Mouse (Mus musculus): ENCODE measurements at regions not wholly inside any gene's neighbourhood (a gene's known extent, or its start where the extent isn't known, plus 50 kb on each side); places are given as distances from the start of the nearest gene placed in this dataset.

DNA sequence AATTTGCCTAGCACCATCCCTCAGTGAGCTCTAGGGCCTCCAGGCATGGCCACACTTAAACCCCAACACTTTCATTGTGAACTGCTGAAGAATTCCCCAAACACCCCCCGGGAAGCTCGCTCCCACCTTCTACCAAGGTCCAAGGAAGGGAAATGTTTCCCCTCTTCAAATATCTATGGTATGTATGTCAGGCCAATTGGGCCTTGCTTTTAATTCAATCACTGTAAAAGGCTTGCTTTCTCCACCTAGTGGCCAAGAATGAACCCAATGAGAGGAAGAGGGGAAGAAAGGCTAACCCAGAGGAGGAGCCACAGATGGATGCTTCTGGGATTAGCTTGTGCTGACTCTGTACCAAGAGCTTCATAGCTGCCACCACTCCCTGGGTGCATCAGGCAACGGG, 336.3 kb upstream of the Tgfbr2 start:
- H3K27ac ChIP-seq (ENCODE audit: insufficient read depth, low read depth, low read length) = no peak overlapping the region
- no peak overlapping the region for H3K4me3 ChIP-seq (ENCODE audit: insufficient read depth, low read length)
- no peaks in the 10 kb centered on the region for H3K4me1 ChIP-seq (ENCODE audit: control insufficient read depth, insufficient read depth, low read length)
- TF ChIP-seq CTCF (IDR thresholded peaks at IDR 0.05; ENCODE audit: low read depth, low read length) (no peak), POLR2A (IDR thresholded peaks at IDR 0.05; ENCODE audit: borderline replicate concordance, low read depth, low read length) (no peak)

- no peaks in the 10 kb centered on the region for H3K4me1 ChIP-seq (ENCODE audit: control insufficient read depth, insufficient read depth, low read length)
- no peak for TF ChIP-seq CTCF (IDR thresholded peaks at IDR 0.05; ENCODE audit: low read depth, low read length)
- TF ChIP-seq POLR2A (IDR thresholded peaks at IDR 0.05; ENCODE audit: borderline replicate concordance, low read depth, low read length) = no peak
- no peak overlapping the region for H3K27ac ChIP-seq (ENCODE audit: insufficient read depth, low read depth, low read length)
- H3K4me3 ChIP-seq (ENCODE audit: insufficient read depth, low read length) = no peak overlapping the region
Measured at GRCm38 (mm10) chr9:116507756-116508155, 332.6 kb upstream of the Tgfbr2 start.

- Histone ChIP-seq H3K4me3 (ENCODE audit: insufficient read depth, low read length) (no peak overlapping the region), H3K4me1 (ENCODE audit: control insufficient read depth, insufficient read depth, low read length) (no peaks in the 10 kb centered on the region), H3K27ac (ENCODE audit: insufficient read depth, low read depth, low read length) (no peak overlapping the region)
- TF ChIP-seq POLR2A (IDR thresholded peaks at IDR 0.05; ENCODE audit: borderline replicate concordance, low read depth, low read length) (no peak), CTCF (IDR thresholded peaks at IDR 0.05; ENCODE audit: low read depth, low read length) (no peak)
Measured at GRCm38 (mm10) chr9:116502831-116503230, 327.7 kb upstream of the Tgfbr2 start.

- Histone ChIP-seq H3K4me1 (ENCODE audit: control insufficient read depth, insufficient read depth, low read length) (no peaks in the 10 kb centered on the region), H3K27ac (ENCODE audit: insufficient read depth, low read depth, low read length) (no peak overlapping the region), H3K4me3 (ENCODE audit: insufficient read depth, low read length) (no peak overlapping the region)
- TF ChIP-seq CTCF (IDR thresholded peaks at IDR 0.05; ENCODE audit: low read depth, low read length) (no peak), POLR2A (IDR thresholded peaks at IDR 0.05; ENCODE audit: borderline replicate concordance, low read depth, low read length) (no peak)
Measured at GRCm38 (mm10) chr9:116500951-116501350, 325.8 kb upstream of the Tgfbr2 start.

GRCm38 (mm10) chr9:116491227-116491626, 316.1 kb upstream of the Tgfbr2 start:
- H3K4me1 ChIP-seq (ENCODE audit: control insufficient read depth, insufficient read depth, low read length) = no peaks in the 10 kb centered on the region
- H3K27ac ChIP-seq (ENCODE audit: insufficient read depth, low read depth, low read length) = no peak overlapping the region
- no peak for TF ChIP-seq CTCF (IDR thresholded peaks at IDR 0.05; ENCODE audit: low read depth, low read length)
- TF ChIP-seq POLR2A (IDR thresholded peaks at IDR 0.05; ENCODE audit: borderline replicate concordance, low read depth, low read length) = no peak
- H3K4me3 ChIP-seq (ENCODE audit: insufficient read depth, low read length) = no peak overlapping the region

DNA sequence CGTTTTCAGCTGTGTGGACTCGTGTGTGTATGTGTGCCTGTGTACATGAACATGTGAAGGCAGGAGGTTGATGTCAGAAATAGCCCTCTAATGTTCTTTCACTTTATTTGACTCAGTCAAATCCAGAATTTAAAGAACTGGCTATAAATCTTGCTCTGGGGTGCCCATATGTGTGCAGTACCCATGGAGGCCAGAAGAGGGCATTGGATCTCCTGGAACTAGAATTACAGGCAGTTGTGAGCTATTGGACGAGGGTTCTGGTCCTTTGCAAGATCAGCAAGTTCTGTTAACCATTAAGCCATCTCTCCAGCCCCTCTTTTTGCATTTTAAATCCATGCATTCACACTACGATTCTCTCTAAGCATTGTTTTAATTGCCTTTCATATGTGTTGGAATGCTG, 314.6 kb upstream of the Tgfbr2 start:
- no peak for TF ChIP-seq CTCF (IDR thresholded peaks at IDR 0.05; ENCODE audit: low read depth, low read length)
- no peak for TF ChIP-seq POLR2A (IDR thresholded peaks at IDR 0.05; ENCODE audit: borderline replicate concordance, low read depth, low read length)
- H3K27ac ChIP-seq (ENCODE audit: insufficient read depth, low read depth, low read length) = no peak overlapping the region
- no peak overlapping the region for H3K4me3 ChIP-seq (ENCODE audit: insufficient read depth, low read length)
- no peaks in the 10 kb centered on the region for H3K4me1 ChIP-seq (ENCODE audit: control insufficient read depth, insufficient read depth, low read length)

DNA sequence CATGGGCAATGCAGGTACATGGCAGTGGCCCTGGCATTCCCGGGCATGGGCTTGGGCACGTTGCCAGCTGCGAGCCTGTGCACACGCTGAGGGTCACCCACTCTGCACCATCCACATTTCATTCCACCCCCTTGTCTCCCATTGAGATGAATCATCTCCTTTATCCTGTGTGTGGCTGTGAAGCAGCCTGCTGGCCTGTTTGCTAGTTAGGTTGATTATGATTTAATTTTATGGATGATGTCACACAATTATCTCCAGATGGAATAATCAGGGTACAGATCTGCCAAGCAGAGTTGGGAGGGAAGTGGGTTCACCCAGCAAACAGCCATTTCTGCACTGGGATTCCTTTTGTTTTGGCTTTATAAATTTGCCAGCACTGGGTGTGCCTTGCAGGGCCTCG, 314.1 kb upstream of the Tgfbr2 start:
- no peak overlapping the region for H3K27ac ChIP-seq (ENCODE audit: insufficient read depth, low read depth, low read length)
- no peak overlapping the region for H3K4me3 ChIP-seq (ENCODE audit: insufficient read depth, low read length)

GRCm38 (mm10) chr9:116477309-116477708, 302.1 kb upstream of the Tgfbr2 start:
- Histone ChIP-seq H3K4me1 (ENCODE audit: control insufficient read depth, insufficient read depth, low read length) (no peaks in the 10 kb centered on the region), H3K4me3 (ENCODE audit: insufficient read depth, low read length) (no peak overlapping the region), H3K27ac (ENCODE audit: insufficient read depth, low read depth, low read length) (no peak overlapping the region)
- TF ChIP-seq POLR2A (IDR thresholded peaks at IDR 0.05; ENCODE audit: borderline replicate concordance, low read depth, low read length) (no peak), CTCF (IDR thresholded peaks at IDR 0.05; ENCODE audit: low read depth, low read length) (no peak)

More for the DNA sequence above, 314.1 kb upstream of the Tgfbr2 start:
- TF ChIP-seq POLR2A (IDR thresholded peaks at IDR 0.05; ENCODE audit: borderline replicate concordance, low read depth, low read length) = no peak
- H3K4me1 ChIP-seq (ENCODE audit: control insufficient read depth, insufficient read depth, low read length) = no peaks in the 10 kb centered on the region

- H3K4me1 ChIP-seq (ENCODE audit: control insufficient read depth, insufficient read depth, low read length) = no peaks in the 10 kb centered on the region
- TF ChIP-seq POLR2A (IDR thresholded peaks at IDR 0.05; ENCODE audit: borderline replicate concordance, low read depth, low read length) (no peak), CTCF (IDR thresholded peaks at IDR 0.05; ENCODE audit: low read depth, low read length) (no peak)
- no peak overlapping the region for H3K4me3 ChIP-seq (ENCODE audit: insufficient read depth, low read length)
- H3K27ac ChIP-seq (ENCODE audit: insufficient read depth, low read depth, low read length) = no peak overlapping the region
Measured at GRCm38 (mm10) chr9:116475206-116475955, 300.2 kb upstream of the Tgfbr2 start.

GRCm38 (mm10) chr9:116472855-116473254, 297.7 kb upstream of the Tgfbr2 start:
- H3K27ac ChIP-seq (ENCODE audit: insufficient read depth, low read depth, low read length) = no peak overlapping the region
- H3K4me3 ChIP-seq (ENCODE audit: insufficient read depth, low read length) = no peak overlapping the region
- TF ChIP-seq POLR2A (IDR thresholded peaks at IDR 0.05; ENCODE audit: borderline replicate concordance, low read depth, low read length) (no peak), CTCF (IDR thresholded peaks at IDR 0.05; ENCODE audit: low read depth, low read length) (no peak)
- H3K4me1 ChIP-seq (ENCODE audit: control insufficient read depth, insufficient read depth, low read length) = no peaks in the 10 kb centered on the region
